Mouse (Mus musculus) spleen, adult 2 months (tissue): Measurements from ENCODE around the gene Ablim1. TPM values are rescaled to one million over a fixed set of nuclear protein-coding genes. Genes with fewer than 3 reads are reported as not detected.

ENCODE experiments used
- DNase-seq, 2 experiments: peaks; one replicate each; pipeline versions ENCODE4 v3.0.0 to v3.0.0-alpha.2; 2012 to 2021; ENCODE audit warnings: low spot score in 2 of 2, low read depth in 1 of 2
- H3K27ac ChIP-seq: fragments of 200-500 bp; 2 replicates; pipeline ENCODE4 v1.5.1; 2012; ENCODE audit warnings: low read length, inconsistent platforms; ENCODE audit not compliant: insufficient read depth
- H3K27me3 ChIP-seq: fragments of 200-500 bp; 2 replicates; pipeline ENCODE4 v1.6.1; 2012; ENCODE audit warnings: mild to moderate bottlenecking, moderate library complexity, low read length, inconsistent platforms; ENCODE audit not compliant: control insufficient read depth, insufficient read depth
- H3K36me3 ChIP-seq: fragments of 200-500 bp; 2 replicates; pipeline ENCODE4 v1.6.1; 2012; ENCODE audit warnings: mild to moderate bottlenecking, low read length, inconsistent platforms; ENCODE audit not compliant: control insufficient read depth, insufficient read depth
- H3K4me1 ChIP-seq: fragments of 200-500 bp; 2 replicates; pipeline ENCODE4 v1.6.1; 2011; ENCODE audit warnings: inconsistent platforms; ENCODE audit not compliant: control insufficient read depth, insufficient read depth, insufficient read length
- H3K4me3 ChIP-seq: fragments of 200-500 bp; 2 replicates; pipeline ENCODE4 v1.5.1; 2011; ENCODE audit warnings: mild to moderate bottlenecking, inconsistent platforms; ENCODE audit not compliant: insufficient read depth, insufficient read length; ENCODE audit errors: extremely low read depth
- CTCF ChIP-seq: fragments of 200-500 bp; IDR thresholded peaks from 2 replicates; pipeline ENCODE4 v1.5.1; 2011; ENCODE audit warnings: mild to moderate bottlenecking, inconsistent platforms; ENCODE audit not compliant: insufficient read depth, insufficient read length, insufficient replicate concordance; ENCODE audit errors: extremely low read depth
- POLR2A ChIP-seq: fragments of 200-500 bp; IDR thresholded peaks from 2 replicates; pipeline ENCODE4 v1.6.1; 2011; ENCODE audit warnings: low read depth, low read length, inconsistent platforms
- WGBS: fragments of 180-500 bp; shearing (Covaris S2); methylation state at CpG from one replicate; pipeline ENCODE4 v1.1.7; 2018; 5-methylcytosine and 5-hydroxymethylcytosine counted together
- polyA plus RNA-seq: library from polyadenylated mRNA; depleted of rRNA; stranded (reverse); fragments of >200 nt; gene quantifications from 2 replicates; pipeline ENCODE4 v1.2.3, GENCODE M21; 2012

Gene Ablim1
- polyA plus RNA-seq, 1 experiment = 53.8 TPM

GRCm38 (mm10) chr19:57217161-57217560 lies 97.6 kb downstream of the Ablim1 start:
- H3K27ac ChIP-seq = no peak overlapping the region
- no peaks in the 10 kb centered on the region for H3K36me3 ChIP-seq
- no peak overlapping the region for H3K4me3 ChIP-seq
- no peak for DNase-seq
- TF ChIP-seq POLR2A (no peak), CTCF (no peak)
- H3K4me1 ChIP-seq = no peaks in the 10 kb centered on the region
- no peaks in the 10 kb centered on the region for H3K27me3 ChIP-seq
- WGBS = 79% methylated on average over 4 of the region's 4 CpGs

- Histone ChIP-seq H3K4me3 (no peak overlapping the region), H3K27ac (no peak overlapping the region), H3K4me1 (no peaks in the 10 kb centered on the region), H3K36me3 (no peaks in the 10 kb centered on the region), H3K27me3 (no peaks in the 10 kb centered on the region)
- TF ChIP-seq POLR2A (no peak), CTCF (no peak)
- 94% methylated on average over 8 of the region's 8 CpGs for WGBS
- no peak for DNase-seq
Measured at GRCm38 (mm10) chr19:57215527-57215926, 99.2 kb downstream of the Ablim1 start.

- no peak for DNase-seq
- Histone ChIP-seq H3K27me3 (no peaks in the 10 kb centered on the region), H3K27ac (no peak overlapping the region), H3K36me3 (no peaks in the 10 kb centered on the region), H3K4me3 (no peak overlapping the region), H3K4me1 (no peaks in the 10 kb centered on the region)
- 85% methylated on average over 2 of the region's 2 CpGs for WGBS
- no peak for TF ChIP-seq POLR2A
- TF ChIP-seq CTCF = no peak
Measured at GRCm38 (mm10) chr19:57212406-57212805, 102.3 kb downstream of the Ablim1 start.

GRCm38 (mm10) chr19:57211444-57212111 lies 103.1 kb downstream of the Ablim1 start:
- Histone ChIP-seq H3K4me3 (no peak overlapping the region), H3K36me3 (no peaks in the 10 kb centered on the region), H3K27me3 (no peaks in the 10 kb centered on the region), H3K27ac (no peak overlapping the region), H3K4me1 (no peaks in the 10 kb centered on the region)
- DNase-seq = peak; percentile 6 to 15
- WGBS = 10% methylated on average over 15 of the region's 15 CpGs
- TF ChIP-seq CTCF (no peak), POLR2A (no peak)

- DNase-seq = no peak
- H3K27me3 ChIP-seq = no peaks in the 10 kb centered on the region
- no peaks in the 10 kb centered on the region for H3K4me1 ChIP-seq
- no peak for TF ChIP-seq POLR2A
- no peak for TF ChIP-seq CTCF
- 90% methylated on average over 2 of the region's 2 CpGs for WGBS
- no peak overlapping the region for H3K27ac ChIP-seq
- H3K4me3 ChIP-seq = no peak overlapping the region
- no peaks in the 10 kb centered on the region for H3K36me3 ChIP-seq
Measured at GRCm38 (mm10) chr19:57210924-57211323, 103.8 kb downstream of the Ablim1 start.

GRCm38 (mm10) chr19:57204101-57204500 lies 110.6 kb downstream of the Ablim1 start:
- no peak for DNase-seq
- TF ChIP-seq POLR2A (no peak), CTCF (no peak)
- Histone ChIP-seq H3K36me3 (no peaks in the 10 kb centered on the region), H3K4me1 (no peaks in the 10 kb centered on the region), H3K4me3 (no peak overlapping the region), H3K27ac (no peak overlapping the region), H3K27me3 (no peaks in the 10 kb centered on the region)
- 54% methylated on average over 7 of the region's 7 CpGs for WGBS

- no peak for DNase-seq
- no peak for TF ChIP-seq CTCF
- no peak for TF ChIP-seq POLR2A
Measured at GRCm38 (mm10) chr19:57202554-57202953, 112.2 kb downstream of the Ablim1 start.

More at GRCm38 (mm10) chr19:57202554-57202953, 112.2 kb downstream of the Ablim1 start:
- Histone ChIP-seq H3K36me3 (no peaks in the 10 kb centered on the region), H3K4me1 (no peaks in the 10 kb centered on the region), H3K4me3 (no peak overlapping the region), H3K27ac (no peak overlapping the region), H3K27me3 (no peaks in the 10 kb centered on the region)
- WGBS = 93% methylated on average over 1 of the region's 1 CpGs
